Mouse (Mus musculus): ENCODE measurements at regions not wholly inside any gene's neighbourhood (a gene's known extent, or its start where the extent isn't known, plus 50 kb on each side); places are given as distances from the start of the nearest gene placed in this dataset.

GRCm38 (mm10) chr16:64329264-64330060 lies 272.7 kb downstream of the Csnka2ip start:
- Histone ChIP-seq H3K79me2 (replicated peaks; ENCODE audit: control insufficient read depth, insufficient read depth, low read length) (no peaks in the 10 kb centered on the region), H3K36me3 (ENCODE audit: control insufficient read depth, insufficient read depth, low read length) (no peaks in the 10 kb centered on the region), H3K4me3 (no peak overlapping the region), H3K27me3 (ENCODE audit: control insufficient read depth, insufficient read depth, low read length) (no peaks in the 10 kb centered on the region), H3K27ac (no peak overlapping the region), H3K4me1 (ENCODE audit: control insufficient read depth, insufficient read depth, low read length) (no peaks in the 10 kb centered on the region), H3K9ac (ENCODE audit: low read depth, low read length) (no peak overlapping the region)
- 66% methylated on average over 11 of the region's 11 CpGs for WGBS
- intact Hi-C loops (cut with DNase I) = no loop called here
- TF ChIP-seq EP300 (IDR thresholded peaks at IDR 0.05; ENCODE audit: insufficient read depth, low read depth, low read length) = no peak
- no peak for TF ChIP-seq POLR2A (IDR thresholded peaks at IDR 0.05; ENCODE audit: insufficient read depth, low read depth, low read length)
- no peak for TF ChIP-seq CTCF (IDR thresholded peaks at IDR 0.05)
- DNase-seq = no peak

GRCm38 (mm10) chr16:64318796-64319493 lies 283.3 kb downstream of the Csnka2ip start:
- Histone ChIP-seq H3K4me3 (no peak overlapping the region), H3K36me3 (ENCODE audit: control insufficient read depth, insufficient read depth, low read length) (no peaks in the 10 kb centered on the region), H3K27ac (no peak overlapping the region), H3K79me2 (replicated peaks; ENCODE audit: control insufficient read depth, insufficient read depth, low read length) (no peaks in the 10 kb centered on the region), H3K9ac (ENCODE audit: low read depth, low read length) (no peak overlapping the region), H3K27me3 (ENCODE audit: control insufficient read depth, insufficient read depth, low read length) (no peaks in the 10 kb centered on the region), H3K4me1 (ENCODE audit: control insufficient read depth, insufficient read depth, low read length) (no peaks in the 10 kb centered on the region)
- DNase-seq = no peak
- WGBS = 55% methylated on average over 4 of the region's 4 CpGs
- intact Hi-C loops (cut with DNase I) = no loop called here
- TF ChIP-seq POLR2A (IDR thresholded peaks at IDR 0.05; ENCODE audit: insufficient read depth, low read depth, low read length) (no peak), CTCF (IDR thresholded peaks at IDR 0.05) (no peak), EP300 (IDR thresholded peaks at IDR 0.05; ENCODE audit: insufficient read depth, low read depth, low read length) (no peak)

- no peak overlapping the region for H3K9ac ChIP-seq (ENCODE audit: low read depth, low read length)
- 59% methylated on average over 1 of the region's 1 CpGs for WGBS
- no peaks in the 10 kb centered on the region for H3K36me3 ChIP-seq (ENCODE audit: control insufficient read depth, insufficient read depth, low read length)
- no peak for DNase-seq
- TF ChIP-seq EP300 (IDR thresholded peaks at IDR 0.05; ENCODE audit: insufficient read depth, low read depth, low read length) (no peak), CTCF (IDR thresholded peaks at IDR 0.05) (no peak), POLR2A (IDR thresholded peaks at IDR 0.05; ENCODE audit: insufficient read depth, low read depth, low read length) (no peak)
- H3K27ac ChIP-seq = no peak overlapping the region
- no peaks in the 10 kb centered on the region for H3K27me3 ChIP-seq (ENCODE audit: control insufficient read depth, insufficient read depth, low read length)
- H3K4me1 ChIP-seq (ENCODE audit: control insufficient read depth, insufficient read depth, low read length) = no peaks in the 10 kb centered on the region
- no peaks in the 10 kb centered on the region for H3K79me2 ChIP-seq (replicated peaks; ENCODE audit: control insufficient read depth, insufficient read depth, low read length)
- no peak overlapping the region for H3K4me3 ChIP-seq
- intact Hi-C loops (cut with DNase I) = no loop called here
Measured at GRCm38 (mm10) chr16:64316831-64317230, 285.4 kb downstream of the Csnka2ip start.

GRCm38 (mm10) chr16:64293507-64293906 lies 308.7 kb downstream of the Csnka2ip start:
- TF ChIP-seq EP300 (IDR thresholded peaks at IDR 0.05; ENCODE audit: insufficient read depth, low read depth, low read length) = no peak
- TF ChIP-seq CTCF (IDR thresholded peaks at IDR 0.05) = no peak
- no peak for TF ChIP-seq POLR2A (IDR thresholded peaks at IDR 0.05; ENCODE audit: insufficient read depth, low read depth, low read length)
- Histone ChIP-seq H3K4me1 (ENCODE audit: control insufficient read depth, insufficient read depth, low read length) (no peaks in the 10 kb centered on the region), H3K4me3 (no peak overlapping the region), H3K27me3 (ENCODE audit: control insufficient read depth, insufficient read depth, low read length) (no peaks in the 10 kb centered on the region; the same call in 1 of the 2 replicates), H3K79me2 (replicated peaks; ENCODE audit: control insufficient read depth, insufficient read depth, low read length) (no peaks in the 10 kb centered on the region), H3K27ac (no peak overlapping the region), H3K9ac (ENCODE audit: low read depth, low read length) (no peak overlapping the region), H3K36me3 (ENCODE audit: control insufficient read depth, insufficient read depth, low read length) (no peaks in the 10 kb centered on the region)
- intact Hi-C loops (cut with DNase I) = no loop called here
- 84% methylated on average over 3 of the region's 3 CpGs for WGBS
- DNase-seq = no peak

- no peak for DNase-seq
- Histone ChIP-seq H3K36me3 (ENCODE audit: control insufficient read depth, insufficient read depth, low read length) (no peaks in the 10 kb centered on the region), H3K27me3 (ENCODE audit: control insufficient read depth, insufficient read depth, low read length) (no peaks in the 10 kb centered on the region; the same call in 1 of the 2 replicates), H3K79me2 (replicated peaks; ENCODE audit: control insufficient read depth, insufficient read depth, low read length) (no peaks in the 10 kb centered on the region), H3K4me3 (no peak overlapping the region), H3K4me1 (ENCODE audit: control insufficient read depth, insufficient read depth, low read length) (no peaks in the 10 kb centered on the region), H3K27ac (no peak overlapping the region), H3K9ac (ENCODE audit: low read depth, low read length) (no peak overlapping the region)
- TF ChIP-seq EP300 (IDR thresholded peaks at IDR 0.05; ENCODE audit: insufficient read depth, low read depth, low read length) (no peak), CTCF (IDR thresholded peaks at IDR 0.05) (no peak), POLR2A (IDR thresholded peaks at IDR 0.05; ENCODE audit: insufficient read depth, low read depth, low read length) (no peak)
- WGBS = 46% methylated on average over 1 of the region's 1 CpGs
- intact Hi-C loops (cut with DNase I) = no loop called here
Measured at GRCm38 (mm10) chr16:64285306-64285705, 316.9 kb downstream of the Csnka2ip start.

Measured in heart, adult 2 months (tissue).